Mouse (Mus musculus): Measurements from ENCODE around the gene Zic5.
A peak's percentile ranks its signal among the peaks of the same experiment; 100 is the strongest.

DNA sequence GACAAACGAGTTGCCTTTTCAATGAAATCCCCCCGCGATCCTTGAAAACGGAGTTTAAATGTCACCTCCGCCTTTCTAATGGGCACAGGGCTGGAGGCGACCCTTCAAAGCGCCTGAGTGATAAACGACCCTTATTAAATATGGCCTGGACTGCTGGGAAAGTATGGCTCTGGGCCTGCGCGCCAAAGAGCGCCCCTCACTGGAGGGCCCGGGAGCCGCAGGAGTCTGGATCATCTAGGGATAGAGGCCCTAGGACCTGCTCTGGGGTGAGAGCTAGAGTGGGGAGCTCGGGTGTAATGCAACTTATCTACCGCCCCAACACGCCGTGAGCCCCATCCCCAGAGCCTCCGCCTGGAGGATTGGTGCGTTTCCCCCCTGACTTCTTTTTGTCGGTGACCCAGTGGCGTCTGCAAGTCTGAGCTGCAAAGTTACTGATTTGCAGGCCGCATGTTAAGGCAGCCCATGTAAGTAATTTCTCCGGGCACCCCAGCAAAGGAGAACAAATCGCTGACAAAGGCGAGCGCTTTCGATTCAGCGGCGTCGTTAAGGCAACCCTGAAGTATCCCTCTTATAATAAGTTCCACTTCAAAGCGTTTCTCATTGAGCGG, 12.0 kb downstream of the Zic5 start:
- TF ChIP-seq POLR2A (IDR thresholded peaks at IDR 0.05; ENCODE audit: borderline replicate concordance, extremely low read depth, insufficient read depth, insufficient read length, poor library complexity, severe bottlenecking) (no peak), CTCF (IDR thresholded peaks at IDR 0.05; ENCODE audit: borderline replicate concordance, extremely low read depth, insufficient read depth, insufficient read length) (peak; percentile 58)

Data from brain, embryonic 14.5 days (tissue).